ENCODE assay signal across 20 mouse cellular contexts in the genomic region with DNA sequence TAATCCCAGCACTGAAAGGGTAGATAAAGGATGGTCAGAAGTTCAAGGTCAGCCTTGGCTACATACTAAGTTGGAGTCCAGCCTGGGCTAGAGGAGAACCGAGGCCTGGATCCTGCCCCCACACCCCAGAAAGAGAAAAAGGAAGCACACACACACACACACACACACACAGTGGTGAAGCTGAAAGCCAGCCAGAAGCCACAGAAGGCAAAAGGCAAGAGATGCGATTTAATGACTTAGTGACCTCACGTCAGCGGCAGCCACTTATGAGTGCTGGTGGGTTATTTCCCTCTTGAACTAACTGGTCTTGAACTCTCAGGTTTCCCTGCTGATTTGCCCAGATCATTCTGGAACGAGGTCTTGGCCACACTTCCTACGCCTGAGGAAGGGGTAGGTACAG. TPM values are rescaled to one million over a fixed set of nuclear protein-coding genes. Genes with fewer than 3 reads are reported as not detected.
DNase-seq lines count a peak whose midpoint lies in the region; ATAC-seq lines count a peak whose summit lies in the region.
"Had no signal": no experiment of that assay in that cellular context is flagged by ENCODE, and none has a peak within 500 bp of the region (broad histone marks: within the 10 kb centered on the region; RNA-seq: fewer than 3 reads in every experiment).

No protein-coding gene starts in this region.

- 0 out of 2 replicates have a peak overlapping the region, but pooled peaks have one; percentile 4 for H3K27ac ChIP-seq in limb, embryonic 12.5 days
- no peak overlapping the region for H3K27ac ChIP-seq in limb, embryonic 10.5 days
- H3K27ac ChIP-seq in midbrain, embryonic 11.5 days (ENCODE audit: low read depth, low read length) = no peak overlapping the region
- no peak overlapping the region for H3K27ac ChIP-seq in midbrain, embryonic 14.5 days (replicated peaks; ENCODE audit: low read depth, low read length)
- H3K27ac ChIP-seq: embryonic facial prominence, embryonic 15.5 days; heart, embryonic 13.5 days; hindbrain, embryonic 12.5 days had no signal

- DNase-seq in limb, embryonic 10.5 days (ENCODE audit: low spot score) = no peak
- peak; percentile 72 for DNase-seq in midbrain, embryonic 11.5 days (ENCODE audit: low spot score, missing footprints)
- no peak for DNase-seq in midbrain, embryonic 14.5 days
- no peak for DNase-seq in heart, adult 18-20 months
- no peak for DNase-seq in urinary bladder, postnatal 10 days (ENCODE audit: low spot score)
- DNase-seq: adrenal gland, adult 2 months; adrenal gland, postnatal 25 days; cerebellum, adult 18-20 months; cerebellum, adult 9-11 months; embryo, embryonic 11 days; gastrocnemius, postnatal 10 days; heart, postnatal 36 days had no signal

- H3K36me3 ChIP-seq in limb, embryonic 12.5 days = no peaks in the 10 kb centered on the region
- no peaks in the 10 kb centered on the region for H3K36me3 ChIP-seq in limb, embryonic 10.5 days
- H3K36me3 ChIP-seq in midbrain, embryonic 11.5 days (ENCODE audit: control insufficient read depth, insufficient read depth, low read length) = no peaks in the 10 kb centered on the region
- no peaks in the 10 kb centered on the region for H3K36me3 ChIP-seq in midbrain, embryonic 14.5 days (ENCODE audit: control insufficient read depth, insufficient read depth, low read length)
- H3K36me3 ChIP-seq: embryonic facial prominence, embryonic 15.5 days; heart, embryonic 13.5 days; hindbrain, embryonic 12.5 days had no signal

- H3K4me2 ChIP-seq in limb, embryonic 12.5 days = no peak overlapping the region
- no peak overlapping the region for H3K4me2 ChIP-seq in midbrain, embryonic 11.5 days
- H3K4me2 ChIP-seq in midbrain, embryonic 14.5 days (ENCODE audit: low read length) = no peak overlapping the region
- H3K4me2 ChIP-seq: embryonic facial prominence, embryonic 15.5 days; heart, embryonic 13.5 days; hindbrain, embryonic 12.5 days had no signal

- 65% methylated on average over 6 of the region's 6 CpGs for WGBS in limb, embryonic 12.5 days
- WGBS in limb, embryonic 10.5 days = 73% methylated on average over 6 of the region's 6 CpGs
- 92% methylated on average over 6 of the region's 6 CpGs for WGBS in midbrain, embryonic 11.5 days
- WGBS in midbrain, embryonic 14.5 days = 90% methylated on average over 6 of the region's 6 CpGs

- peaks cover 9% of the 10 kb centered on the region; the same call in 1 of the 2 replicates for H3K27me3 ChIP-seq in limb, embryonic 12.5 days
- peaks cover 28% of the 10 kb centered on the region; the same call in 1 of the 2 replicates for H3K27me3 ChIP-seq in limb, embryonic 10.5 days (ENCODE audit: low read depth, poor library complexity, severe bottlenecking)
- H3K27me3 ChIP-seq in midbrain, embryonic 11.5 days (ENCODE audit: control insufficient read depth, insufficient read depth, low read length) = no peaks in the 10 kb centered on the region
- H3K27me3 ChIP-seq in midbrain, embryonic 14.5 days (ENCODE audit: control insufficient read depth, insufficient read depth, low read length) = no peaks in the 10 kb centered on the region
- H3K27me3 ChIP-seq: hindbrain, embryonic 12.5 days had no signal

- peaks cover 19% of the 10 kb centered on the region for H3K4me1 ChIP-seq in limb, embryonic 12.5 days (replicated peaks)
- H3K4me1 ChIP-seq in limb, embryonic 10.5 days = peaks cover 19% of the 10 kb centered on the region
- no peaks in the 10 kb centered on the region for H3K4me1 ChIP-seq in midbrain, embryonic 11.5 days (ENCODE audit: control insufficient read depth, insufficient read depth, low read length)
- 0 out of 2 replicates have a peak, but pooled peaks cover 3% of the 10 kb centered on the region for H3K4me1 ChIP-seq in midbrain, embryonic 14.5 days (ENCODE audit: control insufficient read depth, insufficient read depth, low read length)

- H3K4me3 ChIP-seq in limb, embryonic 12.5 days (replicated peaks) = no peak overlapping the region
- H3K4me3 ChIP-seq in limb, embryonic 10.5 days = no peak overlapping the region
- no peak overlapping the region for H3K4me3 ChIP-seq in midbrain, embryonic 11.5 days (ENCODE audit: low read depth, low read length)
- no peak overlapping the region for H3K4me3 ChIP-seq in midbrain, embryonic 14.5 days (replicated peaks; ENCODE audit: low read depth, low read length)
- H3K4me3 ChIP-seq: embryonic facial prominence, embryonic 15.5 days; erythroblast, embryonic 14.5 days; heart, embryonic 13.5 days; hindbrain, embryonic 12.5 days had no signal

- no peak overlapping the region for H3K9ac ChIP-seq in limb, embryonic 12.5 days (replicated peaks)
- no peak overlapping the region for H3K9ac ChIP-seq in midbrain, embryonic 11.5 days (ENCODE audit: low read length)
- H3K9ac ChIP-seq in midbrain, embryonic 14.5 days (replicated peaks; ENCODE audit: low read length) = no peak overlapping the region
- H3K9ac ChIP-seq: embryonic facial prominence, embryonic 15.5 days; heart, embryonic 13.5 days; hindbrain, embryonic 12.5 days had no signal

- H3K9me3 ChIP-seq in limb, embryonic 12.5 days = no peaks in the 10 kb centered on the region
- no peaks in the 10 kb centered on the region for H3K9me3 ChIP-seq in limb, embryonic 10.5 days (replicated peaks)
- no peaks in the 10 kb centered on the region for H3K9me3 ChIP-seq in midbrain, embryonic 11.5 days (ENCODE audit: control insufficient read depth, low read length)
- no peaks in the 10 kb centered on the region for H3K9me3 ChIP-seq in midbrain, embryonic 14.5 days (ENCODE audit: control insufficient read depth, low read length)
- H3K9me3 ChIP-seq: embryonic facial prominence, embryonic 15.5 days; heart, embryonic 13.5 days; hindbrain, embryonic 12.5 days had no signal

- ATAC-seq in limb, embryonic 12.5 days (ENCODE audit: insufficient number of reproducible peaks, insufficient read depth, low FRiP score, low TSS enrichment, low read depth) = no peak
- ATAC-seq in midbrain, embryonic 11.5 days (ENCODE audit: low FRiP score) = no peak
- ATAC-seq in midbrain, embryonic 14.5 days (ENCODE audit: low FRiP score, low TSS enrichment) = no peak
- 0 out of 2 replicates have a peak, but pooled peaks have one; percentile 39 for ATAC-seq in megakaryocyte, adult 5-6 weeks (ENCODE audit: poor library complexity, severe bottlenecking)
- ATAC-seq: forebrain, embryonic 16.5 days; hindbrain, embryonic 16.5 days had no signal

RNA-seq across cellular contexts. Expression of a gene that starts 56.5 kb away (rescaled TPM):
- 1,045 and 1,109 TPM in 2 replicates for polyA plus RNA-seq in limb, embryonic 12.5 days (2016; fragmentation: Nextera tagmentation; extraction: Ambion mirVana)
- polyA plus RNA-seq in limb, embryonic 10.5 days (2016; fragmentation: Nextera tagmentation; extraction: Ambion mirVana) = 1,122 and 1,351 TPM in 2 replicates
- polyA plus RNA-seq in midbrain, embryonic 11.5 days (2014; fragmentation: Nextera tagmentation; extraction: Ambion mirVana) = 980 and 1,048 TPM in 2 replicates
- polyA plus RNA-seq in midbrain, embryonic 14.5 days (2014; fragmentation: Nextera tagmentation; extraction: Ambion mirVana) = 935 and 1,231 TPM in 2 replicates
- total RNA-seq in megakaryocyte, adult 5-6 weeks (2015) = 1,617 and 1,884 TPM in 2 replicates
- total RNA-seq in megakaryocyte, adult 5-6 weeks (2017) = 3,108 and 3,204 TPM in 2 replicates
- 1,000 to 10,000 TPM; 1,497 to 1,660 TPM for total RNA-seq in heart, adult 18-20 months (2021)
